Mouse (Mus musculus) kidney, embryonic 16.5 days (tissue): ENCODE data around the gene Tsc22d4. TPM values are rescaled to one million over a fixed set of nuclear protein-coding genes. Genes with fewer than 3 reads are reported as not detected.

Experiments
- ATAC-seq: fragments of 200-750 bp; cut with Nextera tagmentation; 2 replicates; pipeline ENCODE4 v1.8.0; 2017; ENCODE audit warnings: moderate TSS enrichment; ENCODE audit not compliant: low FRiP score, low TSS enrichment
- H3K27ac ChIP-seq: fragments of 300-500 bp; sonication (generic); 2 replicates; pipeline ENCODE4 v1.5.1; 2014; ENCODE audit warnings: low read length
- H3K27me3 ChIP-seq: fragments of 300-500 bp; sonication (generic); 2 replicates; pipeline ENCODE4 v1.6.1; 2014; ENCODE audit warnings: low read length, control low read depth, mixed read lengths; ENCODE audit not compliant: insufficient read depth
- H3K36me3 ChIP-seq: fragments of 300-500 bp; sonication (generic); 2 replicates; pipeline ENCODE4 v1.6.1; 2014; ENCODE audit warnings: low read length, control low read depth, mixed read lengths; ENCODE audit not compliant: insufficient read depth
- H3K4me1 ChIP-seq: fragments of 300-500 bp; sonication (generic); 2 replicates; pipeline ENCODE4 v1.6.1; 2014; ENCODE audit warnings: low read length, control low read depth, mixed read lengths; ENCODE audit not compliant: insufficient read depth
- H3K4me2 ChIP-seq: fragments of 300-500 bp; sonication (generic); replicated peaks from 2 replicates; pipeline ENCODE4 v1.6.1; 2014; ENCODE audit warnings: low read depth, low read length
- H3K4me3 ChIP-seq: fragments of 300-500 bp; sonication (generic); 2 replicates; pipeline ENCODE4 v1.5.1; 2014; ENCODE audit warnings: mild to moderate bottlenecking, low read length
- H3K9ac ChIP-seq: fragments of 300-500 bp; sonication (generic); replicated peaks from 2 replicates; pipeline ENCODE4 v1.6.1; 2014; ENCODE audit warnings: low read length
- H3K9me3 ChIP-seq: fragments of 300-500 bp; sonication (generic); 2 replicates; pipeline ENCODE4 v1.6.1; 2016; ENCODE audit warnings: low read length, control low read depth
- WGBS: fragments of 180-500 bp; shearing (Covaris S2); extraction: QIAGEN DNeasy Blood & Tissue Kit; methylation state at CpG from one replicate; pipeline ENCODE4 v1.1.7; 2014; 5-methylcytosine and 5-hydroxymethylcytosine counted together
- polyA plus RNA-seq: library from polyadenylated mRNA; unstranded; fragments of >200 nt; fragmentation: Nextera tagmentation; extraction: Ambion mirVana; gene quantifications from 2 replicates; pipeline ENCODE4 v1.2.1, GENCODE M21; 2015

Gene Tsc22d4
- polyA plus RNA-seq, 1 experiment from 2014 or later = 129 TPM

DNA sequence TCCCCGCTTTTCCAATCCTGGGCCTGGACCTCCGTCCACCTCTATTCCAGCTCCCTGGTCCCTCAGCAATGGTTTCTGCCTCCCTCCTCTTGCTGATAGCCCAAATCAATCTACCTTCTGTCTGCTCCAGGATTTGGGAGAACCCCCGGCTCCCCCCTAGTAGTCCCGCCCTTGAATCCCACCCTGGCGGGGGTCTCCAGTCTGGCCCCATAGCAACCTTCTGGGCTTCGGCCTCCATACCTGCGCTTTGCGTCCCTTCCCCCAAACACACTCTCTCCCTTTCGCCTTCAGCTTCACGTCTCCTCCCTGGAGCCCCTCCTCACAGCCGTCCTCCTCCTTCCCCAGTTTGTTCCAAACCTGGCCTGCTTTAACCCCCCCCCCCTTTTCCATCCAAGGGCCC, 5.0 kb upstream of the Tsc22d4 start:
- Histone ChIP-seq H3K9me3 (no peaks in the 10 kb centered on the region), H3K36me3 (peaks cover 7% of the 10 kb centered on the region; the same call in 1 of the 2 replicates), H3K4me2 (peak overlapping the region; percentile 71), H3K27ac (0 out of 2 replicates have a peak overlapping the region, but pooled peaks have one; percentile 29), H3K27me3 (no peaks in the 10 kb centered on the region), H3K4me1 (peaks cover 14% of the 10 kb centered on the region), H3K9ac (peak overlapping the region; percentile 81), H3K4me3 (peak overlapping the region; percentile 76)
- WGBS = 12% methylated on average over 11 of the region's 11 CpGs
- no peak; the same call in 1 of the 2 replicates for ATAC-seq

DNA sequence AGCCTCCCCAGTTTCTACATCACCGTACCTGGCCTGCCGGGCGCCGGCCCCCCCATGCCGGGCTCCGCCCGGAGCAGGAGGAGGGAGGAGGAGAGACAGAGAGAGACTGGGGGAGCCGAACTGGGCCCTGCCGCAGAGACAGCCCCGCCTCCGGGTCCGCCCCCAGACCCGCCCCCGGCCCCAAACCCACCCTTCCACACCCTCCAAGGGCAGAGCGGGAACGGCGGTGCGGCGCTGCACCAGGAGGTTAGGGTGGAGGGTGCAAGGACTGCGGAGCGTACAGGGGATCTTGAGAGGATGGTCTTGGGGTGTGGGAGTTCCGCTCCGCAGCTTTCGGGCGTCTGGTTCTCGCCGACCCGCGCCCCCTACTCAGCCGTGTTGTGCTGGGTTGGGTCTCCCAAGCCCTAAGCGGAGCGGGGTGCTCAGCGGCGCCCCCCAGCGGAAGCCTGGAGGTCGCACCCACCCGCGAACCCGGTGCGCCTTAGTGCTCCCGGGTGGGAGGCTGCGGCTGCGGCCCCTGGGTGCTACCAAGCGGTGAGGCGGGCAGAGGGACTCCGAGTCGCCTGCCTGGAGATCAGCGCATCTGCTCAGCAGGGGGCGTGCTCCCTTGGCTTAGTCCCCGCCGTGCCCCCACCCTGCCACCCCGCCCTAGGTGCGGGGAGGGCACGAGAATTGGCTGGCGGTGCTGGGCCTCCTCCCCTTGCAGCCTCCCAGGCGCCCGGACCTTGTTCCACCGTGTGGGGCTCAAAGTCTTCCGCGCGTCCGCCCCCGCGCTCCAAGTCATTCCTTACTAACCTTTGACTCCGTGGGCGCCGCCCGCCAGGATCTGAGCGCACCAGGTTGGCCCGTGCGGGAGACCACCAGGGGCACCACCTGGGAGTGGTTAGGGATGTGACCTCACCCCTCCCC, 4.3 kb upstream of the Tsc22d4 start, which contains the start of gene Nyap1:
TSS of gene Nyap1 (minus strand) at position 585 of the 909 bp plus-strand sequence.
- H3K4me2 ChIP-seq = peak within 1 kb of the TSS; percentile 71
- peak within 1 kb of the TSS; percentile 58 for H3K27ac ChIP-seq
- H3K4me3 ChIP-seq = peak within 1 kb of the TSS; percentile 76
- no peaks in the 10 kb centered on the region for H3K27me3 ChIP-seq
- under 1% methylated on average over 58 of the region's 71 CpGs for WGBS
- 0 out of 2 replicates have a peak, but pooled peaks cover under 1% of the 10 kb centered on the region for H3K36me3 ChIP-seq
- peak; percentile 87 for ATAC-seq
- peaks cover 14% of the 10 kb centered on the region for H3K4me1 ChIP-seq
- peak within 1 kb of the TSS; percentile 81 for H3K9ac ChIP-seq
- no peaks in the 10 kb centered on the region for H3K9me3 ChIP-seq

DNA sequence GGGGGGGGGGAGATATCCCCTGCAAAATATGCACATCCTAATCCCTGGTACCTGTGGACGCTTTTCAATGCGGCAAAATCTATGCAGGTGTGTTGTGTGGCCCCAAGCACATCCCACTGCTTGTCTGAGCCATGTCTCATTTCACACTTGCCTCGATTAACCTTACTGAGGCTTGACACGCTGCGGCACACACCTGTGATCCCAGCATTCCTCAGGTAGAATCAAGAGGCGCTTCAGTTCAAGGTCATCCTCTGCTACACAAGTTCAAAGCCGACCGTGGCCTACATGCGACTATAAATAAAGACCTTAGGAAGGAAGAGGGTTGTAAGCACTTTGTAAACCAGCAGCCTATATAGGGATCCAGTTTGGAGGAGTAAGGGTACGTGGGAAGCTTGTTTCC, 3.5 kb upstream of the Tsc22d4 start:
- H3K4me3 ChIP-seq = peak overlapping the region; percentile 76
- 53% methylated on average over 10 of the region's 10 CpGs for WGBS
- H3K27ac ChIP-seq = peak overlapping the region; percentile 58; the same call in 1 of the 2 replicates

GRCm38 (mm10) chr5:137742836-137743235, 2.7 kb upstream of the Tsc22d4 start:
- H3K4me1 ChIP-seq = peaks cover 21% of the 10 kb centered on the region
- H3K4me3 ChIP-seq = no peak overlapping the region
- no peaks in the 10 kb centered on the region for H3K9me3 ChIP-seq
- H3K4me2 ChIP-seq = no peak overlapping the region
- no peak overlapping the region for H3K27ac ChIP-seq
- no peak for ATAC-seq
- H3K27me3 ChIP-seq = no peaks in the 10 kb centered on the region
- 94% methylated on average over 6 of the region's 6 CpGs for whole genome bisulfite sequencing
- no peak overlapping the region for H3K9ac ChIP-seq
- H3K36me3 ChIP-seq = no peaks in the 10 kb centered on the region

More for the DNA sequence above, 3.5 kb upstream of the Tsc22d4 start:
- Histone ChIP-seq H3K36me3 (no peaks in the 10 kb centered on the region), H3K4me1 (peaks cover 14% of the 10 kb centered on the region), H3K9ac (peak overlapping the region; percentile 81; the same call in 1 of the 2 replicates), H3K4me2 (peak overlapping the region; percentile 71), H3K9me3 (no peaks in the 10 kb centered on the region), H3K27me3 (no peaks in the 10 kb centered on the region)
- ATAC-seq = no peak

DNA sequence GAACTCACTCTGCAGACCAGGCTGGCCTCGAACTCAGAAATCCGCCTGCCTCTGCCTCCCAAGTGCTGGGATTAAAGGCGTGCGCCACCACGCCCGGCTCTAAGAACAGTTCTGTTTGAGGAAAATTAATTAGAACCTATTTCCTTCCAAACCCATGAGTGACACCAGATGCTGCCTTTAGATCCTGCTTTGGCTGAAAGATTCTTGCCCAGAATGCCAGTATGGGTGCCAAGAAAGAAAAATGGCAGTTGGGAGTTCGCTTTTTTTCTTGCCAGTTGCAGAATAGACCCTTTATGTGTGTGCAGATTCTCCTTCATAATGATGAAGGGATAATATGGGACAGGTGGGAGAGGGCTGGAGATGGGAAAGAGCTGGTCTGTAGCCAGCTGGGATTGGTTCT, 1.3 kb upstream of the Tsc22d4 start:
- no peak overlapping the region for H3K27ac ChIP-seq
- WGBS = 81% methylated on average over 7 of the region's 7 CpGs
- no peaks in the 10 kb centered on the region for H3K9me3 ChIP-seq
- no peak overlapping the region for H3K9ac ChIP-seq
- no peaks in the 10 kb centered on the region for H3K27me3 ChIP-seq
- H3K4me1 ChIP-seq = peaks cover 33% of the 10 kb centered on the region
- ATAC-seq = no peak
- no peaks in the 10 kb centered on the region for H3K36me3 ChIP-seq
- no peak overlapping the region for H3K4me2 ChIP-seq
- H3K4me3 ChIP-seq = no peak overlapping the region

DNA sequence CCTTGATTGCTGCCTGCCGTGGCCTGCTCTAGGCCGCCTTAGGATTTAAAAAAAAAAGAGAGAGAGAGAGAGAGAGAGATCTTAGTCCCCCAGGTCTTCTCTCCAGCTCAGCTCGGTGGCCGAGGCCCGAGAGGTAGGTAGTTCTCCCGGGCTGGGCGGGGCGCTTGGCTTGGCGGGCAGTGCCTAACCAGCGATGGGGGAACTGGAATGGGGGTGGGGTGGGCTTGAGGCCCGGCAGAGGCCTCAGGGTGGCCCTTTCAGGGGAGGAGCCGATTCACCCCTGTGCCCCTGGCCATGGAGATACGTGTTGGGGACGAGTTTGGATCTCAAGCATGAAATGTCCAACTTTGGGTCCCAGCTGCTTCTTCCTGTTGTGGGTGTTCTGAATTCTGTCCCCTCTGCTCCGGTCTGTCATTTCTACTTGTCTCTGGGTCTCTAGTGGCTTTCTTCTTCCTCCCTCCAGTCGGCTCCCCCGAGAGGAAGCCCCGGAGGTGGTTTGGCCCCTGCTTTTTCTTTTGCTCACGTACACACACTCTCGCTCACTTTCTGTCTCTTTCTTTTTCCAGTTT, 836 bp downstream of the Tsc22d4 start:
- Histone ChIP-seq H3K4me1 (peaks cover 33% of the 10 kb centered on the region), H3K36me3 (peaks cover 7% of the 10 kb centered on the region), H3K9ac (peak overlapping the region; percentile 85), H3K9me3 (no peaks in the 10 kb centered on the region), H3K27ac (peak overlapping the region; percentile 95), H3K27me3 (no peaks in the 10 kb centered on the region), H3K4me2 (peak overlapping the region; percentile 99), H3K4me3 (peak overlapping the region; percentile 72)
- peak; percentile 35 for ATAC-seq
- WGBS = 0% methylated on average over 20 of the region's 20 CpGs

DNA sequence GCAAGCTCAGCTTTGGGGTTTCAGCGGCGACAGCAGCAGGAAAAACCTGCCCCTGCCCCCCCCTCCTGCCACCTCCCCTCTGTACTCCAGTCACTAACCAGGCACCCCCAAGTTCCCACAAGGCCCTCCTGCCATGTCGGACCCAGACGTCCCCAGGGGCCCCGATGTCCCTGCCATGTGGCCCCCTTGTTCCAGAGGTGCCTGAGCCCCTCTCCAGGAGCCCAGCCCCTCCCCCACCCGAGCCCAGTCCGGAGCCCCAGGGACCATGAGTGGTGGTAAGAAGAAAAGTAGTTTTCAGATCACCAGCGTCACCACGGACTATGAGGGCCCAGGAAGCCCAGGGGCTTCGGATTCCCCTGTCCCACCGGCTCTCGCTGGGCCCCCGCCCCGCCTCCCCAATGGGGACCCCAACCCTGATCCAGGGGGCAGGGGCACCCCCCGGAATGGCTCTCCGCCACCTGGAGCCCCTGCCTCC, 1.4 kb downstream of the Tsc22d4 start:
- peak overlapping the region; percentile 85 for H3K9ac ChIP-seq
- no peaks in the 10 kb centered on the region for H3K9me3 ChIP-seq
- H3K4me3 ChIP-seq = peak overlapping the region; percentile 72
- WGBS = under 1% methylated on average over 16 of the region's 16 CpGs
- H3K27me3 ChIP-seq = no peaks in the 10 kb centered on the region
- peaks cover 12% of the 10 kb centered on the region for H3K36me3 ChIP-seq
- H3K4me2 ChIP-seq = peak overlapping the region; percentile 99
- peaks cover 30% of the 10 kb centered on the region for H3K4me1 ChIP-seq
- ATAC-seq = no peak
- peak overlapping the region; percentile 95 for H3K27ac ChIP-seq

DNA sequence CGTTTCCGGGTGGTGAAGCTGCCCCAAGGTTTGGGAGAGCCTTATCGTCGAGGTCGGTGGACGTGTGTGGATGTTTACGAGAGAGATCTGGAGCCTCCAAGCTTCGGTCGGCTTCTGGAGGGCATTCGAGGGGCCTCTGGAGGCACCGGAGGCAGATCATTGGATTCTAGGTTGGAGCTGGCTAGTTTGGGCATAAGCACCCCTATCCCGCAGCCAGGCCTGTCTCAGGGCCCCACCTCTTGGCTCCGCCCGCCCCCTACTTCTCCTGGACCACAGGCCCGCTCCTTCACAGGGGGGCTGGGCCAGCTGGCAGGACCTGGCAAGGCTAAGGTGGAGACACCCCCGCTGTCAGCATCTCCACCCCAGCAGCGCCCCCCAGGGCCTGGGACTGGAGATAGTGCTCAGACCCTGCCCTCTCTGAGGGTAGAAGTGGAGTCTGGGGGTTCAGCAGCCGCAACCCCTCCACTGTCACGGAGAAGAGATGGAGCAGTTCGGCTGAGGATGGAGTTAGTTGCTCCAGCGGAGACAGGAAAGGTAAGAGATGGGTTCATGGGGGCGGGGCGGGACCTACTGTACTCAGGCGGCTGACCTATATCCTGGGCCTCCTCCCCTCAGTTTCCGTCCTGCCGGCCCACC, 1.9 kb downstream of the Tsc22d4 start:
- Histone ChIP-seq H3K9ac (peak overlapping the region; percentile 85), H3K27me3 (no peaks in the 10 kb centered on the region), H3K4me1 (peaks cover 27% of the 10 kb centered on the region), H3K36me3 (peaks cover 18% of the 10 kb centered on the region), H3K4me3 (peak overlapping the region; percentile 72), H3K27ac (peak overlapping the region; percentile 95), H3K4me2 (peak overlapping the region; percentile 99), H3K9me3 (no peaks in the 10 kb centered on the region)
- ATAC-seq = peak; percentile 12; the same call in 1 of the 2 replicates
- 2% methylated on average over 26 of the region's 26 CpGs for WGBS

- H3K36me3 ChIP-seq = peaks cover 25% of the 10 kb centered on the region
- H3K4me1 ChIP-seq = peaks cover 27% of the 10 kb centered on the region
- peak overlapping the region; percentile 99 for H3K4me2 ChIP-seq
- H3K27ac ChIP-seq = peak overlapping the region; percentile 95
- peak overlapping the region; percentile 58 for H3K9ac ChIP-seq
- no peaks in the 10 kb centered on the region for H3K9me3 ChIP-seq
- no peak for ATAC-seq
- 14% methylated on average over 4 of the region's 5 CpGs for WGBS
- no peaks in the 10 kb centered on the region for H3K27me3 ChIP-seq
- H3K4me3 ChIP-seq = peak overlapping the region; percentile 72
Measured at GRCm38 (mm10) chr5:137748130-137748770, 2.7 kb downstream of the Tsc22d4 start.
